Mouse (Mus musculus) mesoderm, embryonic 11.5 days (tissue): ENCODE measurements around the gene Olfr1280.
"Not testable (repeated sequence)": the region's sequence is repeated elsewhere in the genome, so short reads cannot be mapped to it uniquely, and the experiment has no call there.

Experiments used
- DNase-seq: peaks from one replicate; pipeline ENCODE4 v3.0.0-alpha.2; 2012; ENCODE audit warnings: low read depth, low spot score

Olfr1280 gene

DNA sequence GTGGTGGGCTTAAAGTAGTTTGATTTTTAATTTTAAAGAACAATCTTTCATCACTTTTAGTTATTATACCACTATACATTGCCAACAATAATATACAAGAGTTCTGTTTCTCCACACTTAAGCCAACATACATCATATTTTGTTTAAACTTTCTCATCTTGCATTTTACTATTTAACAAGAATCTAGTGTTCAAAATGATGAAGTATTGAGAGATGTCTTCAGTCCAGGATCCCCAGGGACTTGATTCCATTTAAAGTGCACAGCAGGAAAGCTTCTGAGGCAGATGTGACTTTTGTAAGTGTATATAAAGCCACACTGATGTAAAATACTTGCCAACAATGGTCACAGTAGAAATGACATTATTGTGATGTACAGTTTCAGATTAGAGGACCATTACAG lies at the start of gene Olfr1280:
Gene Olfr1280, plus strand, starts transcription at position 301 of the 400 bp plus-strand sequence.
- DNase-seq = no peak

DNA sequence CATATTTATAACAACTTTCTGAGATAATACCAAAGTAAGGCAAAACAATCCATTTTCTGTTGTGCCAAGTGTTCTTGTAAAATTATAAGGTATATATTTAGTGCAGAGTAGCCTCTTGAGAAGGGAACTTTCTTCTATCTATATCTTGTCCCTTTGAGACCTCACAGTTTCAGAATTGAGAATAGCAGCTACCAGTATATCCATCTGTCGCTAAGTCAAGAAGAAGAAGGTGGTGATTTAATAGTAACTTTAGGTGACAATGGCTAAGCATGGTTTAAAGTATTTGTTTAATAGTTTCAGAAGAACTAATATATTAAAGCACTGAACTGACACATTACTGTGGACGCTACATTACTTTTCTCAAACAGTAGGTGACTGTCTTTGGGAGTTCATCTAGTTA lies 39.8 kb upstream of the Olfr1280 start, which contains the start of gene Olfr1277:
Gene Olfr1277, minus strand, starts transcription at position 101 of the 400 bp plus-strand sequence.
- DNase-seq = no peak

DNA sequence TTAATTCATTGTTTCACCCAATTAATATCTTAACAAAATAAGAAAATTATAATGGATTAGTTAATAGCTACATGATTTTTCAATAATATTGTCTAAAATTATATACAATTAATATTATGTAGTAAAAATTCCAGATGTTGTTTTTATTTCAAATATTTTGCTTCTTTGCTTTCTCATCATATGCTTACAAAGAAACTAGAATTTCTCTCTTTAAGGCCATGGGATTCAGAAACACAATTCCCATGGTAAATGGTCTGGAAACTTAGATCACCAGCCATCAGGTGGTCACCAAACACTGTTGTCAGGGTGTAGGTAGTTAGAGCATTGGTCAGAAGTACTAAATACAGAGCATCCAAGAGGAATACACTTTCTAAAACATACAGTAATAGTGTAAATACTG lies 24.0 kb upstream of the Olfr1280 start, which contains the start of gene Olfr1278:
Gene Olfr1278, plus strand, starts transcription at position 301 of the 400 bp plus-strand sequence.
- DNase-seq = no peak

DNA sequence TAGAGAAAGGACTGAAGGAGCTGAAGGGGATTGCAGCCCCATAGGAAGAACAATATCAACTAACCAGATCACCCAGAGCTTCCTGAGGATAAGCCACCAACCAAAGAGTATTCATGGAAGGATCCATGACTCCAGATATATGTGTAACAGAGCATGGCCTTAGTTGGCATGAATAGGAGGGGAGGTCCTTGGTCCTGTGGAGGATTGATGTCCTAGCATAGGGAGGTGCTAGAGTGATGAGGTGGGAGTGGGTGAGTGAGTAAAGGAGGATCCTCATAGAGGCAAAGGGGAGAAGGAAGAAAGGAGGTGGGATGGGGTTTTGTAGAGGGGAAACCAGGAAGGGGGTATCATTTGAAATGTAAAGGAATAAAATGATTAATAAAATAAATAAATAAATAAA lies 15.3 kb upstream of the Olfr1280 start:
- DNase-seq = no peak

DNA sequence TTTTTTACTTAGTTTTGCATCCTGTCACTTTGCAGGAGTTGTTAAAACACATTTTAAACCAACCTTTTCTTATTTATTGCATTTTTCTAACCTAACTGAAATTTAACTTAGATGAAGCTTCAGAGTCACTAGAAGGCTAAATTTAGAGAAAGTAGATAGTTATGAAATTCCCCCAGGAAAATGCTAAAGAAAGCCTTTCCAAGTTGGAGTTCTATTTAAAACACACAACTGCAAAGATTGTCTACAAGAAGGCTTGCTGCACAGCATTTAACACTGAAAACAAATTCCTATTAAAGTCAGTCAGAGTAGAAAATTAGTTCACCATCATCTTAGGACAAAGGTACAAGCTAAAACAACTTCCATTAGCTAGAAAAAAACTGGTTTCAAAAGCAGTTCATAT lies 13.4 kb upstream of the Olfr1280 start, which contains the start of gene Olfr1279:
Gene Olfr1279, plus strand, starts transcription at position 262 of the 400 bp plus-strand sequence.
- no peak for DNase-seq

DNA sequence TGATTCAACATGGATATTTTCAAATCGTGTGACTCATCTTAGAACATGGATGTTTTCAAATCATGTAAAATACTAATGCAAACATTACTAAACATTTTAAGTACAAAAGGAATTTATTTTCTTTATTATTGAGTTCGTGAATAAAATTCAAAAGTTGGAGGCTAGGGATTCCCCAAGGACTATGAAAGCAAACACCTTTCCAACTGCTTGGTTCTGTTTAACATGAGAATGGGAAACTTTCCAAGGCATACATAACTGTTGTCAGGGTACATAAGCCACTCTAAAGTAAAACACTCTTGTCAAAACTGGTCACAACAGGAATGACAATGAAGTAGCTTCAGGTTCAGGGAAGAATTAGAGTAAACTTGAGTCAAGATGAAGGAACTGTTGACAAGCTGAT lies 12.4 kb downstream of the Olfr1280 start, which contains the start of gene Olfr1281:
Gene Olfr1281, plus strand, starts transcription at position 301 of the 400 bp plus-strand sequence.
- DNase-seq = no peak

DNA sequence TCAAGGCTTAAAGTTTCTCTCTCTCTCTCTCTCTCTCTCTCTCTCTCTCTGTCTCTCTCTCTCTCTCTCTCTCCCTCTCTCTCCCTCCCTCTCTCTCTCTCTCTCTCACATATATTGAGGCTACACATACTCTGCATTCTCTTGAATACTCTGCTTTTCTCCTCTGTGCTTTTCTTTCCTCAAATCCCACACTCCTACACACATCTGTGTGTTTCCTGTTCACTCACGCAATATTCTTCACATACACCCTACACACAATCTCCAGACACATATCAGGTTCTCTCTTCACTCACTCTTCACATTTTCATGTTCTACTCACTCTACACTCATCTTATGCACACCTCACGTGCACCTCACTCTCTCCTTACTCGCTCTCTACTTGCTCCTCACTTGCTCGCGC lies 19.9 kb downstream of the Olfr1280 start:
- not testable (repeated sequence) for DNase-seq

DNA sequence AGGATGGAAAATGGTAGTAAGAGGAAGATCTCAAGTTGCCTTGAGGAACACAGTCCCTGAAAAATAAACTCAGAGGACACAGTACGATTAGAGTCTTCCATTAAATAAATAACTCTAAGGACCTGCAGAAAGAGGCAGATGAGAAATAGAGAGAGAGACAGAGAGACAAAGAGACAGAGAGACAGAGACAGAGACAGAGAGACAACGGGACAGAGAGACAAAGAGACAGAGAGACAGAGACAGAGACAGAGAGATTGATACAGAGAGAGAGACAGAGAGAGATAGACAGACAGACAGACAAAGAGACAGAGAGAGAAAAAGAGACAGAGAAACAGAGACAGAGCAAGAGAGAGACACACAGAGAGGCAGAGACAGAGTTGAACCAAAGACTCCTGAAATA lies 22.2 kb downstream of the Olfr1280 start, which contains the start of gene Olfr1282:
Gene Olfr1282, minus strand, starts transcription at position 101 of the 400 bp plus-strand sequence.
- DNase-seq = no peak

DNA sequence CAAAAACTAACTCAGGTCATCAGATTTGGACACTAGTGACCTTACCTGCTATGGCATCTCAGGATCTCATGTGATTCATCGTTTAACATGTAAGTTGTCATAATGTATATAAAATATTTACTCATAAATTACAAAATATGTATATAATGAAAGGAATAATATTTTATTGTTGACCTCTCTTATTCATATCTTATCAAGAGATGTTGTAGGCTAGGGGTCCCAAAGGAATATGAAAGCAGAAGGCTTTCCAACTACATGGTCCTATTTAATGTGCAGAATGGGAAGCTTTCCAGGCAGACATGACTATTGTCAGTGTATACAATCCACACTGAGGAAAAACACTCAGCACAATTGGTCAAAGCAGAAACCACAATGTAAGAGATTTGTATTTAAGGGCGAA lies 52.7 kb downstream of the Olfr1280 start, which contains the start of gene Olfr1283:
Gene Olfr1283, plus strand, starts transcription at position 301 of the 400 bp plus-strand sequence.
- no peak for DNase-seq

DNA sequence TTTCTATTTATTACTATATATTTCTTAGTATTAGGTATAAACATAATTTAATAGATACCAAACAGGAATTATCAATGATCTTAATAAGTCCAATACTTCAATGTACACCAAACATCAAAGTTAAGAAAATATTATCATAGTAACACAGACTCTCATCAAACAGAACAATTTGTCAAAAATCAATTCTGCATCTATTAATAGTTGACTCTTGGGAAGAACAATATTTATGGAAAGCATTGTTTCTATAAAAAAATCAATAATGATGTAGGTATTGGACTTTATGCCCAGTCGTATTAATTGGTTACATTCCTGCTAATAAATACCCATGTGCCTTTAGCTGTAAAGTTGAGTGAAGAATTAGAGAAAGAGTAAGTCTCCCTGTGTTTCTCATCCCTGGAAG lies 61.4 kb downstream of the Olfr1280 start, which contains the start of gene Olfr1284:
Gene Olfr1284, plus strand, starts transcription at position 301 of the 400 bp plus-strand sequence.
- no peak for DNase-seq
